Mouse (Mus musculus) mature B cell (primary cell): ENCODE measurements at regions not wholly inside any gene's neighbourhood (a gene's known extent, or its start where the extent isn't known, plus 50 kb on each side); places are given as distances from the start of the nearest gene placed in this dataset.

Experiments
- in situ Hi-C: fragments of 300-500 bp; cut with MboI; formaldehyde crosslinking; loops from 2 replicates; pipeline ENCODE4 v1.14.3; 2019

GRCm38 (mm10) chr15:96880066-96880465, 175.7 kb downstream of the Slc38a4 start:
- in situ Hi-C loops = no loop called here

- in situ Hi-C loops = no loop called here
Observed at GRCm38 (mm10) chr15:96878796-96879195, 177.0 kb downstream of the Slc38a4 start.

GRCm38 (mm10) chr15:96877931-96878330, 177.8 kb downstream of the Slc38a4 start:
- in situ Hi-C loops = no loop called here

- in situ Hi-C loops = no loop called here
Observed at GRCm38 (mm10) chr15:96877271-96877670, 177.7 kb upstream of the Slc38a2 start.

GRCm38 (mm10) chr15:96874145-96874544, 174.6 kb upstream of the Slc38a2 start:
- in situ Hi-C loops = no loop called here

- in situ Hi-C loops = no loop called here
Observed at GRCm38 (mm10) chr15:96873562-96873961, 174.0 kb upstream of the Slc38a2 start.

GRCm38 (mm10) chr15:96873126-96873525, 173.6 kb upstream of the Slc38a2 start:
- in situ Hi-C loops = no loop called here

GRCm38 (mm10) chr15:96867701-96868100, 168.2 kb upstream of the Slc38a2 start:
- in situ Hi-C loops = no loop called here

- in situ Hi-C loops = no loop called here
Observed at GRCm38 (mm10) chr15:96865932-96866331, 166.4 kb upstream of the Slc38a2 start.

GRCm38 (mm10) chr15:96857709-96858108, 158.2 kb upstream of the Slc38a2 start:
- in situ Hi-C loops = no loop called here

- in situ Hi-C loops = no loop called here
Observed at GRCm38 (mm10) chr15:96851970-96852768, 152.6 kb upstream of the Slc38a2 start.

GRCm38 (mm10) chr15:96848150-96848549, 148.6 kb upstream of the Slc38a2 start:
- in situ Hi-C loops = no loop called here

- in situ Hi-C loops = no loop called here
Observed at GRCm38 (mm10) chr15:96845221-96845620, 145.7 kb upstream of the Slc38a2 start.

- in situ Hi-C loops = no loop called here
Observed at GRCm38 (mm10) chr15:96844290-96844689, 144.8 kb upstream of the Slc38a2 start.

- in situ Hi-C loops = no loop called here
Observed at GRCm38 (mm10) chr15:96843589-96843988, 144.1 kb upstream of the Slc38a2 start.

GRCm38 (mm10) chr15:96842881-96843280, 143.4 kb upstream of the Slc38a2 start:
- in situ Hi-C loops = no loop called here

GRCm38 (mm10) chr15:96836670-96837069, 137.1 kb upstream of the Slc38a2 start:
- in situ Hi-C loops = no loop called here

- in situ Hi-C loops = no loop called here
Observed at GRCm38 (mm10) chr15:96834862-96835261, 135.3 kb upstream of the Slc38a2 start.

- in situ Hi-C loops = no loop called here
Observed at GRCm38 (mm10) chr15:96834162-96834843, 134.8 kb upstream of the Slc38a2 start.

- in situ Hi-C loops = no loop called here
Observed at GRCm38 (mm10) chr15:96832389-96832788, 132.9 kb upstream of the Slc38a2 start.

GRCm38 (mm10) chr15:96831256-96831655, 131.7 kb upstream of the Slc38a2 start:
- in situ Hi-C loops = no loop called here

- in situ Hi-C loops = no loop called here
Observed at GRCm38 (mm10) chr15:96830578-96830977, 131.0 kb upstream of the Slc38a2 start.

GRCm38 (mm10) chr15:96829941-96830340, 130.4 kb upstream of the Slc38a2 start:
- in situ Hi-C loops = no loop called here
